Mouse (Mus musculus) ovary, postnatal 10 days (tissue): ENCODE data around the gene Sbsn.
"Not testable (repeated sequence)": the region's sequence is repeated elsewhere in the genome, so short reads cannot be mapped to it uniquely, and the experiment has no call there.

Source experiments
- DNase-seq: peaks from one replicate; pipeline ENCODE4 v3.0.0; 2022; ENCODE audit warnings: low spot score

Gene Sbsn

DNA sequence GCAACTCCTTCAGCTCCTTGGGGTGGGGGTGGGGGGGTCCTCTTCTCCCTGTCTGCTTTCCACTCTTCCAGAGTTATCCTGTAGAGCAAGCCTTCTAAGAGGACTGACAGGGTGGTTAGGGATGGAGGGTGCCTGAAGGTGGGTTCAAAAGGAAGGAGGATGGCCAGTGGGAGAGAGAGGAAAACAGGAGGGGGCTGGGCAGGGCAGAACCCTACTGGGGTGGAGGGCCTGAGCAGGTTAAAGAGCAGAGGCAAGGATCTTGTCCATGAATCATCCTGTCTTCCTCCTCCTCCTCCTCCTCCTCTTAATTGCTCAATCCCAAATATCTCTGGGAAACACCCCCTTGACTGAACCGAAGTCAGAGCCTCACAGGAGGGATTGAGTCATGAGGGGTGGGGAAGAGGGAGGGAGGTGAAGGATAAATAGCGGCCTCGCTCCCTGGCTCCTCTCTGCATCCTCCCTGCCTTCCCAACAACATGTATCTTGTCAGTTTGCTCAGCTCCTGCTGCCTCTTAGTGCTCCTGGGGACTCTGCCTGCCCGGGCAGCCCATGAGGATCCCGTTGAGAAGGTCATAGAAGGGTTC lies at the start of gene Sbsn:
Gene Sbsn, plus strand, starts transcription at position 386 of the 584 bp plus-strand sequence.
- no peak for DNase-seq

GRCm38 (mm10) chr7:30706214-30706882 lies 44.9 kb upstream of the Sbsn start:
- no peak for DNase-seq

GRCm38 (mm10) chr7:30707441-30707840 lies 43.8 kb upstream of the Sbsn start:
- no peak for DNase-seq

GRCm38 (mm10) chr7:30711942-30712341 lies 39.3 kb upstream of the Sbsn start, which contains the start of gene Atp4a:
TSS of gene Atp4a (plus strand) at chr7:30712209.
- DNase-seq, result no peak

DNA sequence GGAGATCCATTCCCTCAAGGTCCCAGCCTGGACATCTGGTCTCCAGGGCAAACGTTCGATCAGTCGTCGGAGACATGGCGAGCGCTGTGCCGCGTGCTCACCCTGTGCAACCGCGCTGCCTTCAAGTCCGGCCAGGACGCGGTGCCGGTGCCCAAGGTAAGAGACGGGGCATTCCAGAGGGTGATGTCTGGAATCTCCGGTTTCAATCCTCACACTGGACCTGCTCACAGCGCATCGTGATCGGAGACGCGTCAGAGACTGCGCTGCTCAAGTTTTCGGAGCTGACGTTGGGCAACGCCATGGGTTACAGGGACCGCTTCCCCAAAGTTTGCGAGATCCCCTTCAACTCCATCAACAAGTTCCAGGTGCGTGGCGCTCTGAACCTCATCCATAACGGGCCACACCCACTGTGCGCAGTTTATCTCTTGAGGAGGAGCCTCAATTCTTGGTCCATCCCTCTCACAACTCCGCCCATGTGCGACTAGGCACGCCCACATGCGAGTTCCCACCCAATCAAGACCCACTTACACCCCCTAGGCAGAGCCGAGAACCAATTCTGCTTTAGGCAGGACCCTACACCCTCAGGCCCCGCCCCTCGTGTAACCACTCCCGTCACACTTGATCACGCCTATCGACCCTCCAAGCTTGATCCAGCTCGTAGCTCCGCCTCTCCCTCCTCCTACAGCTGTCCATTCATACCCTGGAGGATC lies 34.1 kb upstream of the Sbsn start:
- no peak for DNase-seq

- DNase-seq, result no peak
These were observed 33.6 kb upstream of the Sbsn start for GRCm38 (mm10) chr7:30717716-30718046.

GRCm38 (mm10) chr7:30719669-30720068 lies 31.6 kb upstream of the Sbsn start:
- DNase-seq, result no peak

DNA sequence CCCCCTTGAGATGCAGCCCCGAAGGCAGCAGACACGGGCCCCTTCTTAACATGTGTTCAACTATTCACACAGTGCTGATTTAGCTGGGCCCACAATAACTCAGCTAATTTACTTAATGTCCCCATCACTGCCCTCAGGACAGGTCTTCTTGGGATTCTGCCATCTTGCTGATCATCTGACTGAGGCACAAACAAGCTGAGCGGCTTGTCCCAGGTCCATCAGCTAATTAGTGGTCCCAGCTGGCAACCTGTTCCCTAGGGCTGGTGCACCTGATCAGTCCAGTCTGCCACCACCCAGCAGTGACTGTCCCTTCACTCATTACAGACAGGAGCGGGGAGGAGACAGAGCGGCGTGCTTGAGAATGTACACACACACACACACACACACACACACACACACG lies 30.0 kb upstream of the Sbsn start:
- DNase-seq, result no peak

- DNase-seq, result no peak
These were observed 27.9 kb upstream of the Sbsn start for GRCm38 (mm10) chr7:30723274-30723953.

DNA sequence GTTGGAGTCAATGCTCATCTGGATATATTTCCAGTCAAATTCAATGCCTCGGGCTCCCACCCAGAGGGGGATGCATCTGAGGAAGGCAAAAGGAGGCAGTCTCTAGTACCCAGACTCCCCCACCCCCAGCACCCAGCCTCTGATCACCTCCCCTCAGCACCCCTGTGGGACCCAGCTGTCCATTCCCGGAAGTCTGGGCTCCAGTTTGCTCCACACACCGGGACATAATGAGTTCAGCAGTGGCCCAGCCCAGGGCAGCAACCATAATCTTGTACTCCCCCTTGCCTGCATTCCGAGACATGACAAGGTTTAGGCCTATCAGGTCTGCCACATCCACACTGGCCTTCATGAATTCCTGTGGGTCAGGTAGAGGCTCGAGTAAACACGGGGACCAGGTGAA lies 23.1 kb upstream of the Sbsn start:
- no peak for DNase-seq

DNA sequence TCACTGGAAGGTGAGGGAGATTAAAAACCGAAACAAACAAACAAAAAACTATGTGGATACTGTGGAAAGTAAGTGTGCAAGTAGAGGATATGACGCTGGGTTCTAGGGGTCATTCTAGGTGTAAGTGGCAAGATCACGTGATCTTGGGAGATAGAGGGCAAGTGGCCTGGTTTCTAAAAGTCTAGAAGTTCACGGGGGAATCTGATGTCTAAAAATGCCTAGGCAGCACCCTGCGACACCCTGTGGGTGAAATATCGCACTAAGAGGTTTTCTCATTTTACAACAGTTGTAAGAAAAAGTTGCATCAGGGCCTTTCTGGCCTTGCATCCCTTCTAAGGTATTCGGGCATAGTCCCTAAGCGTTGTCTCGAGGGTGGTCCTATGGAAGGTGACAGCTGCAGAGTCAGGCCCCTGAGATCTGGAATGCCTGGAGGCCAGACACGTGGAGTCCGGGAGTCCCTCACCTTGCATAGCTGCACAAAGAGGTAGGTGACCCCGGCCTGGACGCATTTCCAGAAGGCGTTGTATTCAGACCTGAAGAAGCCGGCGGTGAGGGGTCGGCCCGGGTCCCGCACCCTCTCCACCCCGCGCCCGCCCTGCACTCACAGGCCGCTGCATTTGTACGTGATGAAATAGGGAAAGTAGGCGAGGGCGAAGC lies 22.4 kb upstream of the Sbsn start:
- no peak for DNase-seq

GRCm38 (mm10) chr7:30729396-30730063 lies 21.7 kb upstream of the Sbsn start, which contains the start of gene Tmem147:
TSS of gene Tmem147 (minus strand) at chr7:30729540.
- DNase-seq, result peak; percentile 89

GRCm38 (mm10) chr7:30730064-30730722 lies 21.1 kb upstream of the Sbsn start:
- not testable (repeated sequence) for DNase-seq

DNA sequence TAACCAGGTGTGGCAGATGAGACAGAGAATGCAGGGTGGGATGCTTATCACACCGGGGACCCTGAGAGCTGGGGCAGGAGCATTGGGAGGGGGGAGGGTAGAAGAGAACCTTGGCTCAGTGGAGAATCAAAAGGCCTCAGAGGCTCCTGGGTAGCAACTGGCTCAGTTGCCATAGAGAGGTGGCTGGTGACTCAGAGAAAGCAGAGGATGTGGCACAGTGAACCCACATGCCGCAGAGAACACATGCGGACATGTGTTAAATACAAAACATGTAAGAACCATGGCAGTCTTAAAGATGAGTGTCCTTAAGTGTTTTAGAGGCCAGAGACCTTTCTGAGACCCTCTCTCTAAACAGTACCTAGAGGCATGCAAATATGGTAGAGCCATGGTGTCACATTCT lies 15.1 kb upstream of the Sbsn start:
- DNase-seq, result no peak

GRCm38 (mm10) chr7:30742570-30742969 lies 8.7 kb upstream of the Sbsn start:
- not testable (repeated sequence) for DNase-seq

- not testable (repeated sequence) for DNase-seq
These were observed 7.7 kb upstream of the Sbsn start, which contains the start of gene Gapdhs for GRCm38 (mm10) chr7:30743617-30744016. TSS of gene Gapdhs (minus strand) at chr7:30743681.

DNA sequence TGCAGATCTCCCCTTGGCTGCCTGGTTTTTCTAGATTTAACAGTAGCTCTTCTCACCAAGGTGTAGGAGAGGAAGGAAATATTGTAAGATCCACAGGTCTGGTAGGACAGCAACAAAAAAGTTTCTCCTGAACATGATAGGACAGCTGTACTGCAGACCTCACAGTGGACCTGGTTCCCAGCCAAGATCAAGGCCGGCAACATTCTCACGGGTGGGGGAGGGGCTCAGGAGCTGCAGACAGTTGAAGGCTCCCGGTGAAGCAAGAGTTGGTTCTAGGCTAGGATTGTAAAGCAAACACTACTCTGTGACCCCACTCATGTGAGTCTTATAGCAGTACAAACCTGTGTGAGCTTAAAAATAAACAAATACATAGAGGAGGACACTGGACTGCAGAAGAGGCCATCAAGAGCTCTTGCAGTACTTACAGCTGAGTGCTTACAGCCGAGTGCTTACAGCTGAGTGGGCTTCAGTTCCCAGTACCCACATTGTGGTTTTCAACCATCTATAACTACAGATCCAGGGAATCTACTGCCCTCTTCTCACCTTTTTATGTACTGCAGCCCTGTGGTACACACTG lies 7.2 kb upstream of the Sbsn start:
- no peak for DNase-seq

DNA sequence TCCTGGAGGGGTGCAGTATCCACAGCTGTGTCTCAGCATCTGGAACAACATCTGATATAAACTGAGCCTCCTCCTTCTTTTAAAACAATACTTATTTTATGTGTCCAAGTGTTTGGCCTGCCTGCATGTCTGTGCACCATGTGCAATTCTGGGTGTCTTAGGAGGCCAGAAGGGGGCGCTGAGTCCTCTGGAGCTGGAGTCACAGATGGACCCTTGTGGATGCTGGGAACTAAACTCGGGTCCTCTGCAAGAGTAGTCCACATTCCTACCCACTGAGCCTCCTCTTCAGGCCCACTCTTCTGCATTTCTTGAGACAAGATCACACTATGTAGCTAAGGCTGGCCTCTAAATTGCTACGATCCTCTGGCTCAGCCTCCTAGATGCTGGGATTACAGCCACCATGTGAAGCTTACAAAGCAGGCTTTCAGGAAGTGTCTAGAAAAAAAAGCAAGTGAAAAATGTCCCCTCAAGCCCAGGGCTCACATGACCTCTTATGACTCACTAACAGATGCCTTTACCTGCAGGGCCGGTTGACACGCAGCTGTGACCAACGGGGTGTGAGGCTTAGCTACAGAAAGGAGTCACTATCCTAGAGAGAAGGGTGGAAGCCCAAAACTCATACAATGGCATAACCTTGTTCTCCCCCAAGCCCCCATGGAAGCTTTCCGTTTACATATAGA lies 3.6 kb upstream of the Sbsn start:
- DNase-seq, result no peak

- DNase-seq, result no peak
These were observed 1.3 kb upstream of the Sbsn start for GRCm38 (mm10) chr7:30749824-30750606.
